Mouse (Mus musculus) stomach, postnatal 0 days (tissue): ENCODE results near the gene Smpd3. TPM values are rescaled to one million over a fixed set of nuclear protein-coding genes. Genes with fewer than 3 reads are reported as not detected.

Experiments
- ATAC-seq: fragments of 200-750 bp; cut with Nextera tagmentation; 2 replicates; pipeline ENCODE4 v1.8.0; 2017; ENCODE audit not compliant: low FRiP score, low TSS enrichment
- DNase-seq: peaks from one replicate; pipeline ENCODE4 v3.0.0-alpha.2; 2016; ENCODE audit warnings: low spot score
- H3K27ac ChIP-seq: fragments of 300-500 bp; sonication (generic); replicated peaks from 2 replicates; pipeline ENCODE4 v1.5.1; 2014; ENCODE audit warnings: mild to moderate bottlenecking, control low read depth
- H3K27me3 ChIP-seq: fragments of 300-500 bp; sonication (generic); 2 replicates; pipeline ENCODE4 v1.6.1; 2014; ENCODE audit warnings: low read length; ENCODE audit not compliant: control insufficient read depth, insufficient read depth
- H3K36me3 ChIP-seq: fragments of 300-500 bp; sonication (generic); 2 replicates; pipeline ENCODE4 v1.6.1; 2014; ENCODE audit warnings: low read length, mixed read lengths; ENCODE audit not compliant: control insufficient read depth, insufficient read depth
- H3K4me1 ChIP-seq: fragments of 300-500 bp; sonication (generic); replicated peaks from 2 replicates; pipeline ENCODE4 v1.6.1; 2014; ENCODE audit warnings: antibody characterized with exemption; ENCODE audit not compliant: control insufficient read depth, insufficient read depth
- H3K4me2 ChIP-seq: fragments of 300-500 bp; sonication (generic); replicated peaks from 2 replicates; pipeline ENCODE4 v1.6.1; 2014; ENCODE audit warnings: low read depth, mild to moderate bottlenecking, control low read depth, moderate library complexity
- H3K4me3 ChIP-seq: fragments of 300-500 bp; sonication (generic); 2 replicates; pipeline ENCODE4 v1.5.1; 2014; ENCODE audit warnings: low read depth, low read length, control low read depth
- H3K9ac ChIP-seq: fragments of 300-500 bp; sonication (generic); 2 replicates; pipeline ENCODE4 v1.6.1; 2014; ENCODE audit warnings: mild to moderate bottlenecking, low read length, control low read depth, mixed read lengths
- H3K9me3 ChIP-seq: fragments of 300-500 bp; sonication (generic); 2 replicates; pipeline ENCODE4 v1.6.1; 2016; ENCODE audit warnings: low read length; ENCODE audit not compliant: control insufficient read depth
- CTCF ChIP-seq: IDR thresholded peaks from 2 replicates; pipeline ENCODE4 v1.5.1; 2016; ENCODE audit warnings: antibody characterized with exemption, low read depth, mild to moderate bottlenecking, moderate library complexity
- EP300 ChIP-seq: optimal IDR thresholded peaks from 2 replicates; pipeline ENCODE3; 2016; ENCODE audit warnings: antibody characterized with exemption
- WGBS: fragments of 180-500 bp; shearing (Covaris S2); extraction: QIAGEN DNeasy Blood & Tissue Kit; methylation state at CpG from one replicate; pipeline ENCODE4 v1.1.7; 2014; 5-methylcytosine and 5-hydroxymethylcytosine counted together
- polyA plus RNA-seq: library from polyadenylated mRNA; unstranded; fragments of >200 nt; fragmentation: Nextera tagmentation; extraction: Ambion mirVana; gene quantifications from 2 replicates; pipeline ENCODE4 v1.2.1, GENCODE M21; 2015

Smpd3 gene
- polyA plus RNA-seq, 1 experiment from 2014 or later = 47.7 TPM

DNA sequence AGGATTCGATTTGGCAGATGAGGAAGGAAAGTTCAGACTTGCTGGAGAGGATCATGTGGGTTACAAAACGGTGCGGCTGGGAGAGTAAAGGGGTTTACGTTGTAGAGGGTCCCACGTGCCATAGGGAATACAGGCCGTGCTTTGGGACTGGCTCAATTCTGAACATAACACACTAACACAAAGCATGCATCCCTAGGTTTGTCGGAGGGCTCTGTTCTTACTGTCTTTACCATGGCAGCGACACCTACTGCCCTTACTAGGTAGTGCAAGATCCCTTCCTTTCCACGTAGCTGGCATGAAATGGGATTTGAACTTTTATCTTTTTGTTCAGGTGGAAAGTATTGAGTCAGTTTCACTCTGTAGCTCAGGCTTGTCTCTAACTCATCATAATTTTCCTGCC is 111.2 kb downstream of the Smpd3 start:
- 0 out of 2 replicates have a peak, but pooled peaks have one; percentile 54 for ATAC-seq
- no peak overlapping the region for H3K4me2 ChIP-seq
- peak; percentile 87 for TF ChIP-seq CTCF
- TF ChIP-seq EP300 = no peak
- no peak overlapping the region for H3K9ac ChIP-seq
- H3K4me1 ChIP-seq = no peaks in the 10 kb centered on the region
- no peaks in the 10 kb centered on the region for H3K27me3 ChIP-seq
- peak; percentile 64 for DNase-seq
- no peak overlapping the region for H3K4me3 ChIP-seq
- H3K9me3 ChIP-seq = no peaks in the 10 kb centered on the region
- H3K27ac ChIP-seq = no peak overlapping the region
- peaks cover 4% of the 10 kb centered on the region; the same call in 1 of the 2 replicates for H3K36me3 ChIP-seq
- 35% methylated on average over 9 of the region's 9 CpGs for WGBS

DNA sequence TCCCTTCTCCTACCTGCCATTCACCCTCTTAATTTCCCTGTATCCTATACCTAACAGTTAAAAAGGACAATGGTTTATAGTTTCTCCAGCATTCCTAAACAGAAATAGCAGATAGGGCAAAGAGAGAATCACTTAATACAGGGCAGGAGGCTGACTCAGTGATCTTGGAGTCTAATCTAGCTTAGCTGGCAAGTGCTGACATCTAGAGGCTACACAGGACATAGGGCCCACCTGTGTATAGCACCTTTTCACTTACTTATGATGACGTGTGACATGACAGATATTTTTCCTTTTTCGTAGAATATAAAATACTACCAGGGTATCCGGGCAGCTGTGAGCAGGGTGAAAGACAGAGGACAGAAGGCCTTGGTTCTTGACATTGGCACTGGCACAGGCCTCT is 118.2 kb downstream of the Smpd3 start:
- 93% methylated on average over 3 of the region's 3 CpGs for WGBS
- Histone ChIP-seq H3K36me3 (peaks cover 3% of the 10 kb centered on the region; the same call in 1 of the 2 replicates), H3K9me3 (no peaks in the 10 kb centered on the region)

DNA sequence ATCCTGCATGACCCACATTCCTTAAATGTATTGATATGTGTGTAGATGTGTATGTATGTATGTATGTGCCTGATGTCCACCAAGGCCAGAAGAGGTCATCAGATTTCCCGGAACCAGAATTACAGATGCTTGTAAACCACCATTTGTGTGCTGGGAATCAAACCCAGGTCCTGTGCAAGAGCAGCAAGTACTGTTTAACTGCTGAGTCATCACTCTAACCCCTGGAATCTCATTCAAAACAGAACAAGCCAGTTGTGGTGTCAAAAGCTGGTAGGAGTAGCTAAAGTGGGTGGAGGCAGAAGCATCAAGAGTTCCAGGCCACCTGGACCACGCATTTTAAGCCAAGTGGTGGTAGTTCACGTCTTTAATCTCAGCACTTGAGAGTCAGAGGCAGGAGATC is 123.8 kb downstream of the Smpd3 start:
- 95% methylated on average over 3 of the region's 3 CpGs for WGBS
- H3K4me2 ChIP-seq = no peak overlapping the region
- H3K4me1 ChIP-seq = peaks cover 3% of the 10 kb centered on the region; the same call in 1 of the 2 replicates
- no peaks in the 10 kb centered on the region for H3K9me3 ChIP-seq
- DNase-seq = no peak
- no peak overlapping the region for H3K9ac ChIP-seq
- no peak overlapping the region for H3K4me3 ChIP-seq
- no peaks in the 10 kb centered on the region for H3K27me3 ChIP-seq
- ATAC-seq = no peak
- TF ChIP-seq EP300 = no peak
- TF ChIP-seq CTCF = no peak
- no peak overlapping the region for H3K27ac ChIP-seq
- H3K36me3 ChIP-seq = peaks cover 3% of the 10 kb centered on the region

More for the DNA sequence above, 118.2 kb downstream of the Smpd3 start:
- Histone ChIP-seq H3K27me3 (no peaks in the 10 kb centered on the region), H3K27ac (no peak overlapping the region), H3K4me3 (no peak overlapping the region), H3K4me1 (no peaks in the 10 kb centered on the region), H3K9ac (no peak overlapping the region), H3K4me2 (no peak overlapping the region)
- ATAC-seq (no peak), DNase-seq (no peak)
- TF ChIP-seq EP300 (no peak), CTCF (peak; percentile 56)

DNA sequence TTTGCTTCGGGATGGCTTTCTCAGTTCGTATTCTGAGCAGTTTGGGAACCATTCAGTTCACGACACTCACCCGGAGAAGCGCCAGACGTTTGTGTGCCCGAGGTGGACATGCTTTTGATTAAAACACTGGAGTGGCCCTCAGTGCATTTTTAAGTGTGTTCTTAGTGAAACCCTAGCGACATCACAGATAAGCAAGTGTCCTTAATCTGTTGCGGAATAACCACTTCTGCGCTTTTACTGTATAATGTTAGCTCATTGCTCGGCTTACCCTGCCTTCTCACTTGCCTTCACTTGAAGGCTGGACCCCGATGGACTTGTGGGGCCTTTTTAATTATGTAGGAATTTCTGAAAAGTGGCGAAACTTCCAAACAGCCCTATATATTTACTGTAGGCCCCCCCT is 126.4 kb downstream of the Smpd3 start:
- TF ChIP-seq EP300 (no peak), CTCF (no peak)
- WGBS = 2% methylated on average over 13 of the region's 13 CpGs
- no peak for DNase-seq

DNA sequence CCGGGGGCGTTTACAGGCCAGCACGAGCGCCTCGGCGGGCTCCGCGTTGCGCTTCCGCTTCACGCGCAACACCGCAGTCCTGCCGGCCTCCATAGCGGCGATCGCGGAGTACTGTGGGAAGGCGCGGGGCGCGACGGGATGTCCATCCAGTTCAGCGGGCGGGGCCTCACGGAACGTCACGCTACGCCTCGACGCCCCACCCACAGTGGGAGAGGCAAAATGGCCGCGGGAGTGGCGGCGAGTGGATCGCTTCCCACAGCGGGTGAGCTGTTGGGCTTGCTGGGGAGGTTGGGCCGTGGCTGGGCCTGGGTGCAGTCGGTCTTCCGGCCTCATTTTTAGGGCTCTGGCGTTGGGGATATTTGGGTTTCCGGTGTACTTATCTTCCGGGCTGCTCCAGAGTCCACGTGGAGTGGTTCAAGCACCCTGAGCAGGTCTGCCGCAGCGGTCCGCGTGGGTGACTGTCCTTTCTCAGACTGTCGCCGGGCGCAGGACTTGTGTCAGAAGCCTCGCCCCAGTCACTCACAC is 126.9 kb downstream of the Smpd3 start, which contains the start of the genes Slc7a6os and Prmt7:
Slc7a6os (minus strand) TSS at position 115 of the 525 bp plus-strand sequence.
Prmt7 (plus strand) TSS at position 116 of the 525 bp plus-strand sequence.
- Histone ChIP-seq H3K9ac (peak within 1 kb of the TSS; percentile 91), H3K4me1 (peaks cover 3% of the 10 kb centered on the region; the same call in 1 of the 2 replicates), H3K27ac (peak within 1 kb of the TSS; percentile 94), H3K4me2 (peak within 1 kb of the TSS; percentile 75), H3K36me3 (peaks cover 3% of the 10 kb centered on the region), H3K27me3 (no peaks in the 10 kb centered on the region), H3K4me3 (peak within 1 kb of the TSS; percentile 60), H3K9me3 (no peaks in the 10 kb centered on the region)
- under 1% methylated on average over 52 of the region's 52 CpGs for WGBS
- ATAC-seq (peak; percentile 99), DNase-seq (peak; percentile 97)
- no peak for TF ChIP-seq EP300
- TF ChIP-seq CTCF = peak; percentile 21; the same call in 1 of the 2 replicates

More for the DNA sequence above, 126.4 kb downstream of the Smpd3 start:
- H3K36me3 ChIP-seq = peaks cover 3% of the 10 kb centered on the region
- H3K4me1 ChIP-seq = peaks cover 3% of the 10 kb centered on the region; the same call in 1 of the 2 replicates
- peak overlapping the region; percentile 91 for H3K9ac ChIP-seq
- no peaks in the 10 kb centered on the region for H3K9me3 ChIP-seq
- H3K4me2 ChIP-seq = peak overlapping the region; percentile 75
- H3K4me3 ChIP-seq = peak overlapping the region; percentile 60
- H3K27ac ChIP-seq = peak overlapping the region; percentile 94
- H3K27me3 ChIP-seq = no peaks in the 10 kb centered on the region
- ATAC-seq = no peak

DNA sequence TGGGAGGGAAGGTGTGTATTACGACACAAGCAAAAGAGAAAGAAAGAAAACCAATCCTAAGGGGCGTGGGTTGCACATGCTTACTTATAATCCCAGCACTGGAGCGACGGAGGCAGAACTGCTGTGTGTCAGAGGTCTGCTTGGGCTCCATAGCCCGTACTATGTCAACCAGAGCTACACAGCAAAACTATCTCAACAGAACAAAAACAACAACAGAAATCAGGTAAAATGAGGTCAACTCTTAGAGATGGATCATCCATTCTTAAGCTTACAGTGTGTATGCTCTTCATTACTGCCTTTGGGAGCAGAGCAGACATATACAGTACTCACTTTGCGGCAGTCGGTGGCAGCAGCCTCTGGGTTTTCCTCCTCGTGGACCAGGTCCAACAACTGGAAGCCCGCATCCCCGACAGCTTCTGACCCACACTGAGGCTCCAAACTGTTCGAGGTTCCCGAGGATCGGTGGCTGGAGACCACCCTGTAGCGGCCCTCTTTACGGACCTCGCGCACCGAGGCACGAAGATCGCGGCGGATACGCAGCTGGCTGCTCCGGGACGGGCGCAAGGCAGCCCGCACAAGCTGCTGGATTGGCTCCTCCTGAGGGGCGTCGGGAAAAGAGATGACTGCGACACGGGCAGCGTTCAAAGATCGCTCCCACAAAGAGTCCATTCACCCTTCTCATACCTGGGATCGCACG is 127.6 kb downstream of the Smpd3 start:
- Histone ChIP-seq H3K36me3 (peaks cover 3% of the 10 kb centered on the region), H3K27me3 (no peaks in the 10 kb centered on the region), H3K27ac (peak overlapping the region; percentile 94), H3K4me1 (peaks cover 3% of the 10 kb centered on the region; the same call in 1 of the 2 replicates), H3K4me3 (peak overlapping the region; percentile 60), H3K9me3 (no peaks in the 10 kb centered on the region), H3K9ac (peak overlapping the region; percentile 91), H3K4me2 (peak overlapping the region; percentile 75)
- ATAC-seq = peak; percentile 58
- no peak for TF ChIP-seq EP300
- TF ChIP-seq CTCF = no peak
- under 1% methylated on average over 34 of the region's 35 CpGs for WGBS
- peak; percentile 34 for DNase-seq

Other genes with a start within 250 kb of the Smpd3 start
- gene Esrp2, start 201.0 kb downstream of the Smpd3 start, polyA plus RNA-seq = 38.9 and 48.0 TPM in 2 replicates
- gene Pla2g15, start 187.6 kb downstream of the Smpd3 start, polyA plus RNA-seq = 5.6 and 5.7 TPM in 2 replicates
- 24.3 and 25.8 TPM in 2 replicates for gene Slc7a6, start 169.1 kb downstream of the Smpd3 start, polyA plus RNA-seq
- gene Slc7a6os, start 127.1 kb downstream of the Smpd3 start, polyA plus RNA-seq = 18.6 and 18.8 TPM in 2 replicates
- 21.9 and 22.1 TPM in 2 replicates for gene Prmt7, start 127.1 kb downstream of the Smpd3 start, polyA plus RNA-seq
- gene Zfp90, start 77.3 kb upstream of the Smpd3 start, polyA plus RNA-seq = 8.6 and 8.8 TPM in 2 replicates
- gene 6030452D12Rik, start 162.5 kb upstream of the Smpd3 start, polyA plus RNA-seq = not detected in 2 replicates
- gene Cdh3, start 172.9 kb upstream of the Smpd3 start, polyA plus RNA-seq = 8.0 and 8.1 TPM in 2 replicates
- gene Gm10073, start 235.5 kb upstream of the Smpd3 start, polyA plus RNA-seq = 13.8 and 14.2 TPM in 2 replicates